Mouse (Mus musculus): ENCODE data around the gene Usp47.

- TF ChIP-seq CTCF (IDR thresholded peaks at IDR 0.05; ENCODE audit: extremely low read depth, insufficient read length, insufficient replicate concordance, low read depth, low read length): no peak
- TF ChIP-seq POLR2A (IDR thresholded peaks at IDR 0.05; ENCODE audit: low read depth, low read length): no peak
These were observed 12.3 kb upstream of the Usp47 start for GRCm38 (mm10) chr7:112010976-112011375.
